Mouse (Mus musculus) lung, postnatal 25 days (tissue): ENCODE data around the gene Itfg1.

Source experiments
- DNase-seq: peaks from one replicate; pipeline ENCODE4 v3.0.0; 2022; ENCODE audit warnings: low spot score

Gene Itfg1

DNA sequence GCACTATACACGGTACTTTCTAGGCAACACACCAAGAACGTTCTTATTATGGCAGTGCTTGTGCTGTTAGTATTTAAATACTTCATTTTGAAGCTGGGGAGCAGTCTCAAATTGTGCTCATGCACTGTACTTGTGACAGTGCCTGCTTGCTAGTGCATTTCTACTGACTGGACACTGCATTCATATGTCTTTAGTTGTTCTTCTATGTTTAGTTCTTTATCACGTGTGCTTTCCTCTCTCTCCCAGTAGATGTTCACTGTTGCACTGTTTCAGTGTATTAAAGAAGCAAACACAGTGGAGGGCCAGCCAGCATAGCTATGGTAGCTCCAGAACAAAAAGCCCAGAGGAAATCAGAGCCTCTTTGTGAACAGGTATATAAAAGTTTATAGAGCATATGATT is 110.2 kb downstream of the Itfg1 start:
- DNase-seq, result no peak

DNA sequence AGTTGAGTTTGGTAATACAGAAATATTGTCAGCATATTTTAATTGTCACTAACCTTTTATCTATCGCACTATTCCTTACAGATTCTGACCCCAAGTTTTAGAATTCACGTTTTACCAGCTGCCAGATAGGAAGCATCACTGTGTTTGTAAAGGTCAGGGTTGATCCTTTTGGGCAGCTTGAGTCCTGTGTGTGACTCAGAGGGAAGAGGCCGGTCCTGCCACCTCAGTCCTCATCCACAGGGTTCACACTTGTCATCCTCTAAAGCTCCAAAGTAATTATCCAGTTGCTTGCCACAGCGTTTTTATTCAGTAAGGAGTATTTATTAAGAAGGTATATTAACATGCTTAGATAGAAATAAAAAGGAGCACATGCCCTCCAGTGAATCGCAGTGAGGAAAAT is 123.5 kb downstream of the Itfg1 start:
- no peak for DNase-seq

DNA sequence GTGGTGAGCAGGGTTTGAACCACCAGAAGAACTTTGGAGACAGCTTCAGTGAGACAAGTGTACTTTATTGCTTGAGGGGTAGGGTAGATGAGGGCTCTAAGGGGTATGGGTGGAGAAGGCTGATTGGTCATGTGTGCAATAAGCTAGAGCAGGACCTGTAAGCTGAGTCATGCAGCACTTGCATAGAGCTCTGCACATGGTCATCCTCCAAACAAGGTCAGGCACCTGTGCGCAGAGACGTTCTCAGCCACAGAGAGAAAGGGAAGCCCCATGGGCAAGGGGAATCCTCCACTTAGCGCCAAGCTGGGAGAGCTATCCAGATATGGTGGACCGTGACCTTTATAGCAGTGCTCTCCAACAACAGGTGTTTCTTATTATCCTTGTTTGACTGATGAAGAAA is 124.0 kb downstream of the Itfg1 start:
- no peak for DNase-seq

DNA sequence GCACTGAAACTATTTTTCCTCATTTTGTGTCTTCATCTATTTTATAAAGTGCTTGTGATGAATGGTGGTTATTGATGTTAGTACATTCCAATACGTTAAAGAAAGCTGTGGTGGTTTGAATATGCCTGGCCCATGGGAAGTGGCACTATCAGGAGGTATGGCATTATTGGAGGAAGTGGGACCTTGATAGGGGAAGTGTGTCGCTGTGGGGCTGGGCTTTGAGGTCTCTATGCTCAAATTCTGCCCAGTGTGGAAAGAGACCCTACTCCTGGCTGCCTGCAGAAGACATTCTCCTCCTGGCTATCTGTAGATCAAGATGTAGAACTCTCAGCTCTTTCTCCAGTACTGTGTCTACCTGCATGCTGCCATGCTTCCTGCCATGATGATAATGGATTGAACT is 133.7 kb downstream of the Itfg1 start:
- DNase-seq, result no peak

DNA sequence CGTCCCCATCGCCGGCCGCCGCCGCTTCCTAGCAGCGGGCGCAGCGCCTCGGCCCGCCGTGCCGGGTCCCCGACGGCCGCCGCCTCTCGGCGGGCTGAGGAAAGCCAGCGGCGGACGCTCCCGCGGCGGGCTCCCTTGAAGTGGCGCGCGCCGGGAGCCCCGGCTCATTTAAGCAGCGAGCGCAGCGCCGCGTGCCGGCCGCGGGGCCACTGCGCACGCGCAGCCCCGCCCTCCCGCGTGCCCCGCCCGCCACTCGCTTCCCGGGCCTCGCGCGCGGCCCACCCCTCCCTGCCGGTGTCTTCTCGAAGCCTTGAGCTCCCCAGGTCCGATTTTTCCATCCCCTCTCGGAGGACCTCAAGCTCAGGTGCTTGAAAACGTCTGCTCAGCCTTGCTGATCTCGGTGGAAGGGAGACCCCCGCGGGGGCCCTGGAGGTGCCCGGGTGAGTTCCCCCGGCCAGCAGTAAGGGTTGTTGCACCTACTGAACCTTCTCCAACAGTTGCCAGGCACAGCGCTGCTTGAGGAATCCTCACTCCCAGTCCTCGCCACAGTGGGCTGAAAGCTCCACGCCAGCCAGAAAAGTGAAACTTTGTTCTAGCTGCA is 139.9 kb downstream of the Itfg1 start, which contains the start of gene Neto2:
Neto2 (minus strand) TSS at position 174 of the 601 bp plus-strand sequence.
- peak; percentile 31 for DNase-seq

DNA sequence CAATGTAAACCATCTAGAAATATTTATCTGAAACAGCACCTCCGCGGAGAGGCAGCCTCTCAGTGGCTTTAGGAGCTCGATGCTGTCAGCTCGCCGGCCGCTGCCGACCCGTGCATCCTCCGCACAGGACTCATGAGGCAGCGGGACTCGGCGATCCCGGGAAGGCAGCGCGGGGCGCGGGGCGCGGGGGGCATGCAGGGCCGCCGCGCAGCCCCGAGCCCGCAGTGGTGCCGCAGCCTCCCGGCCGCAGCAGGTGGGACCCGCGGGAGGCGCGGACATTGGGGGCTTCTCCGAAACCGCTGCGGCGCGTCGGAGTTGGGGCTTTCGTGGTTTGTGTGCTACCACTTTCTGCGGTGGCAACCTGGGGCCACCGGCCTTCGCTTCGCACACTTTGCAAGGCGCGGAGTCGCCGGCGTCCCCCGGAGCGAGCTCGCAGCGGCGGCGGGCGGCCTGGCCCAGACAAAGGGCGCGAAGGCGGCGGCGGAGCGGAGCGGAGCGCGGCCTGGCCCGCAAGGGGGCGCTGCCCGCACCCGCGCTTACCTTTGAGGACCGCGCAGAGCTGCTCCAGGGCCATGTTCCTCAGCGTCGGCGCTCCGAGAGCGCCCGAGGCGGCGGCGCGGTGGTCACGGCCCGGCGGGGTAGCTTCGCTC is 140.5 kb downstream of the Itfg1 start:
- DNase-seq, result peak; percentile 8

DNA sequence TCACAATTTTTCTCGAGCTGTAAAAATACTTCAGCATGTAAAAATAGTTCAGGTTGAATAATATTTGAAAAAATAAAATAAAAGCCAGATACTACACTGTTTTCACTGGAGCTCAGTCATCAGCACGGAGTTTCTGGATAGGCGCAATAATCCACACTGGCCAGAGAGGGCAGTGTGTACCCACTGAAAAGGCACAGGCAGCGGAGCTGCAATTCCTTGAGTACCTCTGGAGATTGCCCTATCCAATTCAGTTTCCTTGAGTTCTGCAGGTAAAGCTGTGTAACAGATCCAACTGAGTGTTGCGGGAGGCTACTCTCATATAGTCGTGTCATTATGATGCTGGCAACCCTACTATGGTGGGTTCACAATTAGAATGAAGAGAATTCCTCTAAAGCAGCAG is 141.7 kb downstream of the Itfg1 start:
- DNase-seq, result peak; percentile 84
